Mouse (Mus musculus): Measurements from ENCODE around the gene Wrb.

- no peak for TF ChIP-seq CTCF (IDR thresholded peaks at IDR 0.05; ENCODE audit: borderline replicate concordance, control insufficient read depth, extremely low read depth, insufficient read depth, low read length, poor library complexity)
- TF ChIP-seq POLR2A (IDR thresholded peaks at IDR 0.05; ENCODE audit: control insufficient read depth, extremely low read depth, insufficient read depth, low read length, poor library complexity) = no peak
Observed at GRCm38 (mm10) chr16:96154476-96154875, 9.3 kb downstream of the Wrb start.
